Mouse (Mus musculus) cortical plate, adult 2 months (tissue): ENCODE results near the gene Stil.

Source experiments
- CTCF ChIP-seq: fragments of 200-500 bp; IDR thresholded peaks from 2 replicates; pipeline ENCODE4 v1.5.1; 2011; ENCODE audit warnings: mild to moderate bottlenecking, control low read depth, low read length; ENCODE audit not compliant: insufficient read depth; ENCODE audit errors: extremely low read depth
- POLR2A ChIP-seq: fragments of 200-500 bp; IDR thresholded peaks from 2 replicates; pipeline ENCODE4 v1.6.1; 2011; ENCODE audit warnings: mild to moderate bottlenecking, low read length, control low read depth; ENCODE audit not compliant: insufficient read depth; ENCODE audit errors: extremely low read depth

GRCm38 (mm10) chr4:115051245-115051644 lies 51.3 kb downstream of the Stil start:
- no peak for TF ChIP-seq POLR2A
- no peak for TF ChIP-seq CTCF
